Mouse (Mus musculus): ENCODE data around the gene Braf.
"Not testable (repeated sequence)": the region's sequence is repeated elsewhere in the genome, so short reads cannot be mapped to it uniquely, and the experiment has no call there.

Gene Braf

GRCm38 (mm10) chr6:39724866-39725711 is at the start of gene Braf:
TSS of gene Braf (minus strand) at chr6:39725463.
- in situ Hi-C loops (cut with MboI, MseI) = loop anchor here (5.0 to 10.0 kb wide), 3 partner anchors 43 to 1890 kb away; no protein-coding TSS in a partner anchor

- in situ Hi-C loops (cut with MboI, MseI) = loop anchor here (25.0 kb wide), 2 partner anchors 163 to 313 kb away; no protein-coding TSS in a partner anchor
These were observed 49.8 kb upstream of the Braf start for GRCm38 (mm10) chr6:39775029-39775428.

GRCm38 (mm10) chr6:39757229-39757628 is 32.0 kb upstream of the Braf start:
- in situ Hi-C loops (cut with MboI, MseI) = no loop called here

- in situ Hi-C loops (cut with MboI, MseI) = no loop called here
These were observed 24.6 kb upstream of the Braf start for GRCm38 (mm10) chr6:39749881-39750280.

GRCm38 (mm10) chr6:39747094-39747493 is 21.8 kb upstream of the Braf start:
- in situ Hi-C loops (cut with MboI, MseI) = no loop called here

- in situ Hi-C loops (cut with MboI, MseI) = no loop called here
These were observed 20.2 kb upstream of the Braf start for GRCm38 (mm10) chr6:39745456-39745855.

- in situ Hi-C loops (cut with MboI, MseI) = not testable (repeated sequence)
These were observed 14.4 kb upstream of the Braf start for GRCm38 (mm10) chr6:39739698-39740097.

- in situ Hi-C loops (cut with MboI, MseI) = loop anchor here (10.0 kb wide), 2 partner anchors 697 to 1893 kb away; no protein-coding TSS in a partner anchor
These were observed 2.8 kb upstream of the Braf start for GRCm38 (mm10) chr6:39728095-39728494.

- in situ Hi-C loops (cut with MboI, MseI) = loop anchor here (10.0 kb wide), 2 partner anchors 699 to 1891 kb away; no protein-coding TSS in a partner anchor
These were observed 886 bp upstream of the Braf start for GRCm38 (mm10) chr6:39726149-39726548.

- in situ Hi-C loops (cut with MboI, MseI) = loop anchor here (5.0 to 10.0 kb wide), 3 partner anchors 42 to 1890 kb away; no protein-coding TSS in a partner anchor
These were observed 759 bp downstream of the Braf start for GRCm38 (mm10) chr6:39724542-39724865.

- in situ Hi-C loops (cut with MboI, MseI) = loop anchor here (5.0 to 10.0 kb wide), 3 partner anchors 42 to 1889 kb away; no protein-coding TSS in a partner anchor
These were observed 1.2 kb downstream of the Braf start for GRCm38 (mm10) chr6:39724071-39724470.

GRCm38 (mm10) chr6:39718567-39718966 is 6.7 kb downstream of the Braf start:
- in situ Hi-C loops (cut with MboI, MseI) = no loop called here

- in situ Hi-C loops (cut with MboI, MseI) = no loop called here
These were observed 8.2 kb downstream of the Braf start for GRCm38 (mm10) chr6:39717049-39717448.

GRCm38 (mm10) chr6:39714341-39714740 is 10.9 kb downstream of the Braf start:
- in situ Hi-C loops (cut with MboI, MseI) = no loop called here

- in situ Hi-C loops (cut with MboI, MseI) = no loop called here
These were observed 11.9 kb downstream of the Braf start for GRCm38 (mm10) chr6:39713399-39713798.

GRCm38 (mm10) chr6:39705625-39706024 is 19.6 kb downstream of the Braf start:
- in situ Hi-C loops (cut with MboI, MseI) = no loop called here

- in situ Hi-C loops (cut with MboI, MseI) = no loop called here
These were observed 32.1 kb downstream of the Braf start for GRCm38 (mm10) chr6:39693126-39693525.

- in situ Hi-C loops (cut with MboI, MseI) = not testable (repeated sequence)
These were observed 38.4 kb downstream of the Braf start for GRCm38 (mm10) chr6:39686839-39687238.

- in situ Hi-C loops (cut with MboI, MseI) = loop anchor here (5.0 kb wide), 1 partner anchor 41 kb away; no protein-coding TSS in a partner anchor
These were observed 43.5 kb downstream of the Braf start for GRCm38 (mm10) chr6:39681795-39682194.

GRCm38 (mm10) chr6:39680524-39680923 is 44.7 kb downstream of the Braf start:
- in situ Hi-C loops (cut with MboI, MseI) = loop anchor here (5.0 kb wide), 1 partner anchor 42 kb away; no protein-coding TSS in a partner anchor

GRCm38 (mm10) chr6:39678241-39678640 is 47.0 kb downstream of the Braf start:
- in situ Hi-C loops (cut with MboI, MseI) = no loop called here

GRCm38 (mm10) chr6:39675081-39675480 is 50.2 kb downstream of the Braf start:
- in situ Hi-C loops (cut with MboI, MseI) = no loop called here

- in situ Hi-C loops (cut with MboI, MseI) = loop anchor here (25.0 kb wide), 1 partner anchor 176 kb away; no protein-coding TSS in a partner anchor
These were observed 114.0 kb downstream of the Braf start for GRCm38 (mm10) chr6:39611296-39611695.
